Mouse (Mus musculus) kidney, postnatal 0 days (tissue): ENCODE measurements at regions not wholly inside any gene's neighbourhood (a gene's known extent, or its start where the extent isn't known, plus 50 kb on each side); places are given as distances from the start of the nearest gene placed in this dataset.

Source experiments
- ATAC-seq: fragments of 200-750 bp; cut with Nextera tagmentation; replicated peaks from 2 replicates; pipeline ENCODE4 v1.8.0; 2017; ENCODE audit warnings: low read depth, moderate number of reproducible peaks, moderate TSS enrichment, moderate library complexity; ENCODE audit not compliant: low FRiP score
- DNase-seq: peaks from one replicate; pipeline ENCODE4 v3.0.0-alpha.2; 2016; ENCODE audit warnings: low spot score
- H3K27ac ChIP-seq: fragments of 300-500 bp; sonication (generic); 2 replicates; pipeline ENCODE4 v1.5.1; 2014; ENCODE audit warnings: mild to moderate bottlenecking
- H3K27me3 ChIP-seq: fragments of 300-500 bp; sonication (generic); 2 replicates; pipeline ENCODE4 v1.6.1; 2014; ENCODE audit warnings: low read length, mixed read lengths; ENCODE audit not compliant: insufficient read depth
- H3K36me3 ChIP-seq: fragments of 300-500 bp; sonication (generic); 2 replicates; pipeline ENCODE4 v1.6.1; 2014; ENCODE audit warnings: low read length, mixed read lengths; ENCODE audit not compliant: insufficient read depth
- H3K4me1 ChIP-seq: fragments of 300-500 bp; sonication (generic); replicated peaks from 2 replicates; pipeline ENCODE4 v1.6.1; 2014; ENCODE audit warnings: antibody characterized with exemption, low read length, mixed read lengths; ENCODE audit not compliant: insufficient read depth
- H3K4me2 ChIP-seq: fragments of 300-500 bp; sonication (generic); 2 replicates; pipeline ENCODE4 v1.6.1; 2014; ENCODE audit warnings: mild to moderate bottlenecking, low read length, moderate library complexity, mixed read lengths
- H3K4me3 ChIP-seq: fragments of 300-500 bp; sonication (generic); replicated peaks from 2 replicates; pipeline ENCODE4 v1.5.1; 2014; ENCODE audit warnings: low read depth, low read length
- H3K9ac ChIP-seq: fragments of 300-500 bp; sonication (generic); 2 replicates; pipeline ENCODE4 v1.6.1; 2014; ENCODE audit warnings: low read depth, low read length
- H3K9me3 ChIP-seq: fragments of 300-500 bp; sonication (generic); replicated peaks from 2 replicates; pipeline ENCODE4 v1.6.1; 2016; ENCODE audit warnings: low read length, inconsistent platforms, mixed read lengths
- CTCF ChIP-seq: IDR thresholded peaks from 2 replicates; pipeline ENCODE4 v1.5.1; 2016; ENCODE audit warnings: antibody characterized with exemption, low read depth, mild to moderate bottlenecking, moderate library complexity
- WGBS: fragments of 180-500 bp; shearing (Covaris S2); extraction: QIAGEN DNeasy Blood & Tissue Kit; methylation state at CpG from one replicate; pipeline ENCODE4 v1.1.7; 2014; 5-methylcytosine and 5-hydroxymethylcytosine counted together

DNA sequence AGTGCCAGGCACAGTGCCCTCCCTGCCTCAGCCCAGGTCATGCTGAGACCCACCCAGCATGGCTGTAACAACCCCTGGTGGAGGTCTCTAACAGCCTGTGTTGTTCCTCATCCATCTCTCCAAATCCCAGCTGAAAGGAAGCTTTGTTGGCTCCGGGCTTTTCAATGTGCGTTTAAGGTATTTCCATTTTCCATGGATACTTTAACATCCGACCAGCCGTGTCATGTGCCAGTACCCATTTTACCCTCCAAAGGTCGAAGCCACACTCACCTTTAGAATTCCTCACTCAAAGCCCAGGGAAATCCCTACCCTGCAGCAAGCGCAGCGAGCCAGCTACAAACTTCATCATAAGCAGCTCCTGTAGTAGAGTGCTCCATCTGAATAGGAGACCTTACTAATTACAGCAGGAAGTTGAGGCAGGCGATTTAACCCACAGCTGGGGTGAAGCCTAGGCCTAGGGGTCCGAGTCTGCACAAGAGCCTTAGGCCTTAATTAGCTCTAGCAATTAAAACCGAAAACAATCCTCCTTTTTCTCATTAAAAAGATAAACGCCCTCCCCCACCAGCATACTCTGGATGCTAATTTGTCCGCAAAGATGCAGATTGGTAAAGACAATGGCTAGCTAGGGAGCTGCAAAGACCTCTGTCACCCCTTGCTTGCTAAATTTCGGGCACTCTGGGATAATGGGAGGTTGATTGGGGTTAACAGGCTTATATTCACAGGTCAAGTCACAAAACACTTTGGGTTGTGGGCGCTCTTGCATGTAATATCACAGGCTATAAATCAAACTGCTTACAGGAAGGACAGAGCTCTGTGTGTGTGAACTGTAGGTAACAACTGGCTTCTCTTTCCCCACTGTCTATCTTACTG is 171.2 kb downstream of the Pmp22 start:
- no peaks in the 10 kb centered on the region for H3K27me3 ChIP-seq
- TF ChIP-seq CTCF = no peak
- H3K4me1 ChIP-seq = 0 out of 2 replicates have a peak, but pooled peaks cover 9% of the 10 kb centered on the region
- 35% methylated on average over 14 of the region's 14 CpGs for WGBS
- no peak overlapping the region for H3K4me3 ChIP-seq
- H3K36me3 ChIP-seq = no peaks in the 10 kb centered on the region
- DNase-seq (peak; percentile 25), ATAC-seq (no peak; the same call in 1 of the 2 replicates)
- H3K9ac ChIP-seq = no peak overlapping the region
- H3K4me2 ChIP-seq = no peak overlapping the region
- H3K9me3 ChIP-seq = no peaks in the 10 kb centered on the region
- no peak overlapping the region for H3K27ac ChIP-seq

DNA sequence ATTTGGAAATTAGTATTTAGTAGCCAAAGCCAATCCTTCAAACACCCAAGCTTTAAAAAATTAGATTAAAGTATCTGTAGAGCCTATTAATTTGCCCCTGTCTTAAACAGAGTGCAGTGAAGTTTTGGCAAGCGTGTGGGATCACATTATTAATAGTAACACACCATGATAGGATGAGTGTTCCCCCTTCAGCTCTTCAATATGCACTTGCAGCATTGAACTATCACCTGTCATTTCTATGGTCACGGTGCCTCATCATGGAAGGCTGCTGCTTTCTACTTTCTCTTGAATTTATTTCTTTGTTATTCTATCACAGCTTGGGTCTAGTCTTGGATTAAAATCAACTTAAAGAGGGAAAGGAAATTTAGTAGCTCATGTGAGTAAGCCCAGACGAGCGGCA is 196.4 kb downstream of the Pmp22 start:
- no peak overlapping the region for H3K27ac ChIP-seq
- H3K9ac ChIP-seq = no peak overlapping the region
- no peak for DNase-seq
- H3K4me2 ChIP-seq = no peak overlapping the region
- no peak overlapping the region for H3K4me3 ChIP-seq
- TF ChIP-seq CTCF = no peak
- no peaks in the 10 kb centered on the region for H3K27me3 ChIP-seq
- H3K4me1 ChIP-seq = no peaks in the 10 kb centered on the region
- no peaks in the 10 kb centered on the region for H3K36me3 ChIP-seq
- H3K9me3 ChIP-seq = no peaks in the 10 kb centered on the region
- WGBS = 73% methylated on average over 4 of the region's 4 CpGs
- no peak for ATAC-seq

DNA sequence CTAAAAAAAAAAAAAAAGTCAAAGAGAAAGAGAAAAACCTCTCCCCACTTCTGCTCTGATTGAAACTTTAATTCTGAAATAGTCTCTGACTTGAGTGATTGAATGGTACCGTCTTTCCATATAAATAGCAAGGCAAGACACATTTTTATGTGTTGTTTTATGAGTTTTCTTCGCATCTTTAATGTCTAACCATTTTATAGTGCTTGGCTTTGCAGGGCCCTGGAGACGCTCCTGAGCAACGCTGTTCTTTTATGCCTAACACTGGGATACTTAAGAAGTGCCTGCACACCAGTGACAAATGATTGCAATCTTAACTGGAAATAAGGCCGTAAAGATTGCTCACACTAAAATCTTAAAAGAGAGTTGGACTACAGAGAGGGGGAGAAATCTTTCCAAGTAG is 198.1 kb downstream of the Pmp22 start:
- TF ChIP-seq CTCF = no peak
- DNase-seq = no peak
- H3K4me1 ChIP-seq = no peaks in the 10 kb centered on the region

GRCm38 (mm10) chr11:63337503-63337902 is 208.7 kb downstream of the Pmp22 start:
- Histone ChIP-seq H3K4me2 (no peak overlapping the region), H3K36me3 (no peaks in the 10 kb centered on the region), H3K4me3 (no peak overlapping the region), H3K4me1 (no peaks in the 10 kb centered on the region), H3K9me3 (no peaks in the 10 kb centered on the region), H3K9ac (no peak overlapping the region), H3K27me3 (no peaks in the 10 kb centered on the region), H3K27ac (no peak overlapping the region)
- no peak for ATAC-seq
- 34% methylated on average over 9 of the region's 9 CpGs for WGBS
- DNase-seq = no peak
- TF ChIP-seq CTCF = no peak

More for the DNA sequence above, 198.1 kb downstream of the Pmp22 start:
- ATAC-seq = no peak
- no peak overlapping the region for H3K4me2 ChIP-seq
- WGBS = 39% methylated on average over 5 of the region's 5 CpGs
- H3K9ac ChIP-seq = no peak overlapping the region
- H3K27ac ChIP-seq = no peak overlapping the region
- H3K4me3 ChIP-seq = no peak overlapping the region
- no peaks in the 10 kb centered on the region for H3K36me3 ChIP-seq
- H3K9me3 ChIP-seq = no peaks in the 10 kb centered on the region
- H3K27me3 ChIP-seq = no peaks in the 10 kb centered on the region

DNA sequence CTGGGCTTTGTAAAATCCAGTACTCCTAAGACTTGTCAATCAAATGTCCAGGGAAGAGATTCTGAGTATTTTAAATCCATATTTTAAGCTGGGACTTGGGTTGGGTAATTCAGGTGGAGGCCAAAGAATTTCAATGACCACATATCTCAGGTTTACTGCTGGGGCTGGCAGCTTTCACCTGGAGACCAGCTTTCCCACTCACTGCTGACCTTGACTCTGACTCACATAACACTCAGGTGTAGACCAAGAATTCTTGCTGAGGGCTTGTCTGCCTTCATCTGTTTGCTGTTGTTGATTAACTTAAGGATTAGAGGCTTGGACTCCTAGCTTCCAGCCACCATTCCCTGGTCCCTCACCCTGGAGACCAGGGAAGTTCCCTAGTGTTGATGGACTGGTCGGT is 209.5 kb downstream of the Pmp22 start:
- ATAC-seq = no peak
- H3K9ac ChIP-seq = no peak overlapping the region
- no peaks in the 10 kb centered on the region for H3K36me3 ChIP-seq
- no peaks in the 10 kb centered on the region for H3K27me3 ChIP-seq
- no peak for TF ChIP-seq CTCF
- H3K4me1 ChIP-seq = no peaks in the 10 kb centered on the region
- H3K4me2 ChIP-seq = no peak overlapping the region
- H3K9me3 ChIP-seq = no peaks in the 10 kb centered on the region
- 76% methylated on average over 1 of the region's 1 CpGs for WGBS
- H3K27ac ChIP-seq = no peak overlapping the region
- no peak for DNase-seq
- H3K4me3 ChIP-seq = no peak overlapping the region

- no peak overlapping the region for H3K27ac ChIP-seq
- H3K9me3 ChIP-seq = no peaks in the 10 kb centered on the region
- DNase-seq = no peak
- no peak overlapping the region for H3K4me2 ChIP-seq
- H3K9ac ChIP-seq = no peak overlapping the region
- H3K4me1 ChIP-seq = no peaks in the 10 kb centered on the region
- 92% methylated on average over 4 of the region's 4 CpGs for WGBS
- H3K36me3 ChIP-seq = no peaks in the 10 kb centered on the region
- no peak for TF ChIP-seq CTCF
- no peaks in the 10 kb centered on the region for H3K27me3 ChIP-seq
- H3K4me3 ChIP-seq = no peak overlapping the region
- ATAC-seq = no peak
Observed at GRCm38 (mm10) chr11:63345653-63346052, 216.9 kb downstream of the Pmp22 start.
